Comparison of ENCODE assay signal across 8 mouse cellular contexts in genomic region chr15:86202640-86203039, GRCm38 (mm10). TPM values are rescaled to one million over a fixed set of nuclear protein-coding genes. Genes with fewer than 3 reads are reported as not detected.
DNase-seq lines count a peak whose midpoint lies in the region; ATAC-seq and TF ChIP-seq lines count a peak whose summit lies in the region.

No protein-coding gene starts in this region.

- peaks cover 24% of the 10 kb centered on the region for H3K27me3 ChIP-seq in heart, embryonic 13.5 days (replicated peaks)

- ATAC-seq in heart, embryonic 13.5 days (ENCODE audit: extremely low read depth, insufficient number of reproducible peaks, low FRiP score, low TSS enrichment) = no peak

- DNase-seq in layer of hippocampus, adult 2 months (ENCODE audit: low spot score in 2 of 2) = no peak
- no peak for DNase-seq in layer of hippocampus, postnatal 25 days (ENCODE audit: extremely low spot score in 1 of 2, low spot score in 1 of 2)
- DNase-seq in lung, postnatal 14 days = peak; percentile 58
- DNase-seq in thymus, postnatal 25 days = peak; percentile 52
- no peak for DNase-seq in testis, postnatal 14 days (ENCODE audit: low spot score)
- no peak for DNase-seq in cerebellum, adult 11-12 months
- no peak for DNase-seq in left cerebral cortex, adult 2 months (ENCODE audit: extremely low spot score in 1 of 2, low spot score in 2 of 2)

- 0 out of 2 replicates have a peak overlapping the region, but pooled peaks have one; percentile 46 for H3K27ac ChIP-seq in layer of hippocampus, adult 2 months
- peak overlapping the region; percentile 57; the same call in 1 of the 2 replicates for H3K27ac ChIP-seq in heart, embryonic 13.5 days (replicated peaks)
- H3K27ac ChIP-seq in left cerebral cortex, adult 2 months = no peak overlapping the region

- no peak overlapping the region for H3K4me2 ChIP-seq in heart, embryonic 13.5 days

- no peak overlapping the region for H3K9ac ChIP-seq in heart, embryonic 13.5 days

- no peak for TF ChIP-seq CTCF in layer of hippocampus, adult 2 months (conservative IDR thresholded peaks at IDR 0.05)
- no peak for TF ChIP-seq CTCF in left cerebral cortex, adult 2 months (IDR thresholded peaks at IDR 0.05)

- intact Hi-C loops in left cerebral cortex, adult 2 months (cut with DNase I) = no loop called here

- WGBS in heart, embryonic 13.5 days = 29% methylated on average over 6 of the region's 6 CpGs

- no peak overlapping the region for H3K4me3 ChIP-seq in layer of hippocampus, adult 2 months
- H3K4me3 ChIP-seq in heart, embryonic 13.5 days = no peak overlapping the region
- H3K4me3 ChIP-seq in left cerebral cortex, adult 2 months = no peak overlapping the region

- no peaks in the 10 kb centered on the region for H3K36me3 ChIP-seq in heart, embryonic 13.5 days

- peaks cover 25% of the 10 kb centered on the region for H3K4me1 ChIP-seq in heart, embryonic 13.5 days

- no peaks in the 10 kb centered on the region for H3K9me3 ChIP-seq in heart, embryonic 13.5 days

RNA-seq across cellular contexts. Expression of gene Tbc1d22a, which starts 11.6 kb away (rescaled TPM):
- 10 to 100 TPM; 33.2 to 34.7 TPM for total RNA-seq in layer of hippocampus, adult 2 months (2021)
- total RNA-seq in layer of hippocampus, postnatal 25 days (2021) = 10 to 100 TPM; 33.5 to 34.5 TPM
- 8.8 and 9.1 TPM in 2 replicates for polyA plus RNA-seq in heart, embryonic 13.5 days (2015; fragmentation: Nextera tagmentation; extraction: Ambion mirVana)
- total RNA-seq in left cerebral cortex, adult 2 months (2021) = 10 to 100 TPM; 32.8 to 34.3 TPM

RNA-seq across cellular contexts. Expression of gene Cerk, which starts 16.7 kb away (rescaled TPM):
- 10 to 100 TPM; 41.6 to 43.0 TPM for total RNA-seq in layer of hippocampus, adult 2 months (2021)
- total RNA-seq in layer of hippocampus, postnatal 25 days (2021) = 10 to 100 TPM; 46.3 to 47.4 TPM
- polyA plus RNA-seq in heart, embryonic 13.5 days (2015; fragmentation: Nextera tagmentation; extraction: Ambion mirVana) = 12.4 and 13.2 TPM in 2 replicates
- 10 to 100 TPM; 57.9 to 59.0 TPM for total RNA-seq in left cerebral cortex, adult 2 months (2021)

Comparison
In these comparisons a context has a peak if more than half of its experiments do, and no peak if none do; other contexts are left out.
1. DNase-seq: peak in lung, postnatal 14 days (single experiment) and thymus, postnatal 25 days (single experiment); none in layer of hippocampus, adult 2 months (0 of 2), layer of hippocampus, postnatal 25 days (0 of 2), testis, postnatal 14 days (single experiment), cerebellum, adult 11-12 months (single experiment) and left cerebral cortex, adult 2 months (0 of 2).